Mouse (Mus musculus) lung, embryonic 14.5 days (tissue): ENCODE measurements at regions not wholly inside any gene's neighbourhood (a gene's known extent, or its start where the extent isn't known, plus 50 kb on each side); places are given as distances from the start of the nearest gene placed in this dataset.

Experiments used
- ATAC-seq: fragments of 200-750 bp; cut with Nextera tagmentation; 2 replicates; pipeline ENCODE4 v1.8.0; 2017; ENCODE audit warnings: mild to moderate bottlenecking, moderate TSS enrichment, moderate library complexity; ENCODE audit not compliant: insufficient read depth
- DNase-seq: peaks from one replicate; pipeline ENCODE4 v3.0.0-alpha.2; 2015
- H3K27ac ChIP-seq: fragments of 300-500 bp; sonication (generic); 2 replicates; pipeline ENCODE4 v1.5.1; 2014; ENCODE audit warnings: low read depth, mild to moderate bottlenecking, moderate library complexity
- H3K27me3 ChIP-seq: fragments of 300-500 bp; sonication (generic); 2 replicates; pipeline ENCODE4 v1.6.1; 2014; ENCODE audit warnings: low read length, control low read depth; ENCODE audit not compliant: insufficient read depth
- H3K36me3 ChIP-seq: fragments of 300-500 bp; sonication (generic); 2 replicates; pipeline ENCODE4 v1.6.1; 2014; ENCODE audit warnings: control low read depth; ENCODE audit not compliant: insufficient read depth
- H3K4me1 ChIP-seq: fragments of 300-500 bp; sonication (generic); 2 replicates; pipeline ENCODE4 v1.6.1; 2014; ENCODE audit warnings: antibody characterized with exemption, control low read depth; ENCODE audit not compliant: insufficient read depth
- H3K4me2 ChIP-seq: fragments of 300-500 bp; sonication (generic); 2 replicates; pipeline ENCODE4 v1.6.1; 2014; ENCODE audit warnings: mild to moderate bottlenecking
- H3K4me3 ChIP-seq: fragments of 300-500 bp; sonication (generic); 2 replicates; pipeline ENCODE4 v1.5.1; 2014; ENCODE audit warnings: low read depth, low read length
- H3K9ac ChIP-seq: fragments of 300-500 bp; sonication (generic); 2 replicates; pipeline ENCODE4 v1.6.1; 2014
- H3K9me3 ChIP-seq: fragments of 300-500 bp; sonication (generic); 2 replicates; pipeline ENCODE4 v1.6.1; 2016; ENCODE audit warnings: low read depth, low read length, control low read depth
- CTCF ChIP-seq: IDR thresholded peaks from 2 replicates; pipeline ENCODE4 v1.5.1; 2016; ENCODE audit warnings: antibody characterized with exemption, low read depth
- WGBS: fragments of 180-500 bp; shearing (Covaris S2); extraction: QIAGEN DNeasy Blood & Tissue Kit; methylation state at CpG from one replicate; pipeline ENCODE4 v1.1.7; 2014; 5-methylcytosine and 5-hydroxymethylcytosine counted together

DNA sequence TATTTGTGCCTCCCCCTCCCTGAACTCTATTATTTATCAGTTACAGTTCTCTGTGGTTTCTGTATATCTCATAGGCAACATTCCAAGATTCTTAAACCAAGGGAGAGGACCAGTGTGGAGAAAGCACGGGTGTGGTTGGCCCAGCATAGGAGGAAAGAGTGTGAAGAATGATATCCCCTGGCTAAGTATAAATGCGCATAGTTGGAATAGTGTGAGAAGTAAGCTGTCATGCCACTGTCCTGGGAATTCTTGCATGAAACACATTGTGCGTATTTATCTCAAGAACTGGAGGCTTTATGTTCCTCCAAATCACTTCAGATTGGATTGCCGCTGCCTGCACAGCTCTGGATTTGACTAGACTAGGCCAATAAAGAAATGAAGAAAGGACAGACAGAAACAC, 1900.3 kb upstream of the Lrrc6 start:
- no peak for TF ChIP-seq CTCF
- DNase-seq (peak; percentile 63), ATAC-seq (peak; percentile 94)
- WGBS: 45% methylated on average over 4 of the region's 4 CpGs
- H3K4me3 ChIP-seq: no peak overlapping the region
- no peak overlapping the region for H3K9ac ChIP-seq
- no peaks in the 10 kb centered on the region for H3K27me3 ChIP-seq
- no peaks in the 10 kb centered on the region for H3K9me3 ChIP-seq
- H3K4me1 ChIP-seq: no peaks in the 10 kb centered on the region
- no peaks in the 10 kb centered on the region for H3K36me3 ChIP-seq
- no peak overlapping the region for H3K4me2 ChIP-seq
- H3K27ac ChIP-seq: peak overlapping the region; percentile 55; the same call in 1 of the 2 replicates

GRCm38 (mm10) chr15:68396566-68396965, 1895.9 kb upstream of the Lrrc6 start:
- Histone ChIP-seq H3K27ac (no peak overlapping the region), H3K9ac (no peak overlapping the region), H3K27me3 (no peaks in the 10 kb centered on the region), H3K4me3 (no peak overlapping the region), H3K36me3 (no peaks in the 10 kb centered on the region), H3K9me3 (no peaks in the 10 kb centered on the region), H3K4me2 (no peak overlapping the region), H3K4me1 (no peaks in the 10 kb centered on the region)
- TF ChIP-seq CTCF: no peak
- no peak for ATAC-seq
- no peak for DNase-seq
- 88% methylated on average over 6 of the region's 6 CpGs for WGBS

DNA sequence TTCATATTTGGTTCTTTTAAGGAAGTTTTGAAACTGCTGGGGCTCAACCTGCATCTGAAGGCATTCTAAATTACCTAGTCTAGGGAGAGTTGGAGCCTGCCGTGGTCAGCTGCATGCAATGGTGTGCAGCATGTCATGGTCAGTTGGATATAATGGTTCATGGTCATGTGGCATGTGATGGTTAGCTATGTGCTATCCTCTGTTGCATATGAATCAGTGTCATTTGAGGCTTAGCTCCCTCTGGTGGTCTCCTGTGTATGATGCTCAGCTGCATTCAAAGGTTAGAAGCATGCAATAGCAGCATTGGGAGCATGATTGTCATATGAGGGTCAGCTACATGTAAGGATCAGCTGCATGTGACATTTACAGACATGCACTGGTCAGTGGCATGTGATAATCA, 1894.0 kb upstream of the Lrrc6 start:
- H3K9me3 ChIP-seq: no peaks in the 10 kb centered on the region
- ATAC-seq (no peak; the same call in 1 of the 2 replicates), DNase-seq (peak; percentile 58)
- H3K27me3 ChIP-seq: no peaks in the 10 kb centered on the region
- WGBS: 81% methylated on average over 1 of the region's 1 CpGs
- H3K4me2 ChIP-seq: no peak overlapping the region
- H3K27ac ChIP-seq: no peak overlapping the region
- no peak overlapping the region for H3K4me3 ChIP-seq
- peak; percentile 77 for TF ChIP-seq CTCF
- no peaks in the 10 kb centered on the region for H3K36me3 ChIP-seq
- no peaks in the 10 kb centered on the region for H3K4me1 ChIP-seq
- no peak overlapping the region for H3K9ac ChIP-seq

DNA sequence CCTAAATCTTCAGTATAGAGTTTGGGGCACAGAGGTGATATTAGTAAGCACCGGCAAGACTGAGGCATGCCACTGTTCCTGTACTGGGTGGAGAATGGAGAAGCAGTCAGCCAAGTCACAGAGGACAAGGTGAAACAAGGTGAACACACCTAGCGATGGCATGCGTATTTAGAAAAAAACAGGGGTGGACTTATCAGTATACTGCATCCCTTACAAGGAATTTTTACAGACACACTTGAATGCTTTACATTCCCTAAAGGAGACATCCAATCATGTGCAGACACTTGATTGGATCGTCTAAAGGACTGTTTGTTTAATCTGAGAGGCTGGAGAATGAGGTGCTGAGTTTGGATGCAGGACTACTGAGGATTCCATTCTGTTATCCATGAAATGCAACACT, 1893.4 kb upstream of the Lrrc6 start:
- no peak for ATAC-seq
- no peak for TF ChIP-seq CTCF
- 57% methylated on average over 4 of the region's 4 CpGs for WGBS

GRCm38 (mm10) chr15:68391737-68392136, 1891.0 kb upstream of the Lrrc6 start:
- no peak overlapping the region; the same call in 1 of the 2 replicates for H3K27ac ChIP-seq
- DNase-seq (peak; percentile 23), ATAC-seq (peak; percentile 74)
- no peak overlapping the region for H3K9ac ChIP-seq
- H3K4me3 ChIP-seq: no peak overlapping the region
- TF ChIP-seq CTCF: no peak
- 48% methylated on average over 1 of the region's 1 CpGs for WGBS
- H3K9me3 ChIP-seq: no peaks in the 10 kb centered on the region
- H3K4me1 ChIP-seq: no peaks in the 10 kb centered on the region
- H3K36me3 ChIP-seq: no peaks in the 10 kb centered on the region
- no peaks in the 10 kb centered on the region for H3K27me3 ChIP-seq
- H3K4me2 ChIP-seq: no peak overlapping the region

More for the DNA sequence above, 1893.4 kb upstream of the Lrrc6 start:
- no peak for DNase-seq
- no peak overlapping the region for H3K9ac ChIP-seq
- H3K4me2 ChIP-seq: no peak overlapping the region
- no peaks in the 10 kb centered on the region for H3K9me3 ChIP-seq
- no peaks in the 10 kb centered on the region for H3K4me1 ChIP-seq
- no peaks in the 10 kb centered on the region for H3K36me3 ChIP-seq
- no peak overlapping the region for H3K4me3 ChIP-seq
- no peaks in the 10 kb centered on the region for H3K27me3 ChIP-seq
- H3K27ac ChIP-seq: no peak overlapping the region

GRCm38 (mm10) chr15:68389855-68390254, 1889.1 kb upstream of the Lrrc6 start:
- Histone ChIP-seq H3K9ac (no peak overlapping the region), H3K4me2 (no peak overlapping the region), H3K27me3 (no peaks in the 10 kb centered on the region), H3K9me3 (no peaks in the 10 kb centered on the region), H3K4me3 (no peak overlapping the region), H3K27ac (no peak overlapping the region), H3K36me3 (no peaks in the 10 kb centered on the region), H3K4me1 (no peaks in the 10 kb centered on the region)
- no peak for TF ChIP-seq CTCF
- WGBS: 52% methylated on average over 5 of the region's 5 CpGs
- ATAC-seq (peak; percentile 64), DNase-seq (peak; percentile 87)

DNA sequence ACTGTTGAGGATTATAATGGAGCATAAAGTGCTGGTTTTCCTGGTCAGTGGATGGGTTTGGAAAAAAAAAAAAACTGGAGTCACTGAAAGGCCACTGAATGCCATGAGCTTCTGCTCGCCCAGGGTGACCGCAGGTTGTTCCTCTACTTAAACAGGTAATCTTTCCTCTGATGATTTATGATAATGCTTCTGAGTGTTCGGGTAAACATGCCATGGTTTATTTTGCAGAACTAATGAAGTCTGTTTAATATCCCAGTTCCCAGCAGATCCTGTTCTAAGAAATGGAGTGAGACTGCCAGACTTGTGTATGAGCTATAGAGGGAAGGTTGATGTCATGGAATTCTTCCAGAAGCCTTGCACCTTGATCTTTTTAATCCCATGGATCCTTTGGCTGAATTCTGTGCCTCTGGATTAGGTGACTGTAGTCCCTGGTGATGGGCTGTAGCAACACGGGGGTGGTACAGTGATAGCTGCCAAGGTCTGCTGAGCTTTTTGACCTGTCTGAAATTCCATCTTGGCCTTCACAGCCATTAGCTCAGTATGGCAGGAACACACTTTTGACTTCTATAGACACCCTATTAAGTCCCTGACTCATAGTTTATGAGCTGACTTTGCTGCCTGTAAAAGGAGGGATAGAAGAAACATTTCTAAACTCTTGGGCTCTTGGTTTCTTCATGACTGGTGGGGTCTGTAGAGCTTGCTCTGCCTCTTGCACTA, 1886.8 kb upstream of the Lrrc6 start:
- Histone ChIP-seq H3K27me3 (no peaks in the 10 kb centered on the region), H3K4me3 (no peak overlapping the region), H3K4me1 (no peaks in the 10 kb centered on the region), H3K27ac (no peak overlapping the region), H3K36me3 (no peaks in the 10 kb centered on the region), H3K4me2 (no peak overlapping the region), H3K9ac (no peak overlapping the region), H3K9me3 (no peaks in the 10 kb centered on the region)
- ATAC-seq (no peak), DNase-seq (no peak)
- 68% methylated on average over 4 of the region's 4 CpGs for WGBS
- no peak for TF ChIP-seq CTCF
